Mouse (Mus musculus) midbrain, embryonic 16.5 days (tissue): ENCODE results near the gene Alpk3. TPM values are rescaled to one million over a fixed set of nuclear protein-coding genes. Genes with fewer than 3 reads are reported as not detected.

Source experiments
- ATAC-seq: fragments of 200-750 bp; cut with Nextera tagmentation; 2 replicates; pipeline ENCODE4 v1.8.0; 2017; ENCODE audit warnings: moderate TSS enrichment
- H3K27ac ChIP-seq: fragments of 300-500 bp; sonication (generic); 2 replicates; pipeline ENCODE4 v1.5.1; 2014; ENCODE audit warnings: mild to moderate bottlenecking, low read length, mixed read lengths
- H3K27me3 ChIP-seq: fragments of 300-500 bp; sonication (generic); 2 replicates; pipeline ENCODE4 v1.6.1; 2014; ENCODE audit warnings: low read depth, low read length, mixed read lengths; ENCODE audit not compliant: control insufficient read depth, insufficient read depth
- H3K36me3 ChIP-seq: fragments of 300-500 bp; sonication (generic); 2 replicates; pipeline ENCODE4 v1.6.1; 2014; ENCODE audit warnings: mild to moderate bottlenecking, low read length, moderate library complexity, mixed read lengths; ENCODE audit not compliant: control insufficient read depth, insufficient read depth
- H3K4me1 ChIP-seq: fragments of 300-500 bp; sonication (generic); 2 replicates; pipeline ENCODE4 v1.6.1; 2014; ENCODE audit warnings: mild to moderate bottlenecking, low read length, mixed read lengths; ENCODE audit not compliant: control insufficient read depth, insufficient read depth
- H3K4me2 ChIP-seq: fragments of 300-500 bp; sonication (generic); 2 replicates; pipeline ENCODE4 v1.6.1; 2014; ENCODE audit warnings: mild to moderate bottlenecking, low read length, mixed read lengths
- H3K4me3 ChIP-seq: fragments of 300-500 bp; sonication (generic); 2 replicates; pipeline ENCODE4 v1.5.1; 2014; ENCODE audit warnings: low read depth, mild to moderate bottlenecking, low read length, moderate library complexity, mixed read lengths
- H3K9ac ChIP-seq: fragments of 300-500 bp; sonication (generic); 2 replicates; pipeline ENCODE4 v1.6.1; 2014; ENCODE audit warnings: low read depth, low read length, mixed read lengths
- H3K9me3 ChIP-seq: fragments of 300-500 bp; sonication (generic); replicated peaks from 2 replicates; pipeline ENCODE4 v1.6.1; 2014; ENCODE audit warnings: mild to moderate bottlenecking, low read length, mixed read lengths; ENCODE audit not compliant: control insufficient read depth, poor library complexity, severe bottlenecking
- WGBS: fragments of 180-500 bp; shearing (Covaris S2); extraction: QIAGEN DNeasy Blood & Tissue Kit; methylation state at CpG from one replicate; pipeline ENCODE4 v1.1.7; 2014; 5-methylcytosine and 5-hydroxymethylcytosine counted together
- polyA plus RNA-seq: library from polyadenylated mRNA; unstranded; fragments of >200 nt; fragmentation: Nextera tagmentation; extraction: Ambion mirVana; gene quantifications from 2 replicates; pipeline ENCODE4 v1.2.1, GENCODE M21; 2015

Gene Alpk3
- polyA plus RNA-seq, 1 experiment from 2014 or later = 0.14 TPM

DNA sequence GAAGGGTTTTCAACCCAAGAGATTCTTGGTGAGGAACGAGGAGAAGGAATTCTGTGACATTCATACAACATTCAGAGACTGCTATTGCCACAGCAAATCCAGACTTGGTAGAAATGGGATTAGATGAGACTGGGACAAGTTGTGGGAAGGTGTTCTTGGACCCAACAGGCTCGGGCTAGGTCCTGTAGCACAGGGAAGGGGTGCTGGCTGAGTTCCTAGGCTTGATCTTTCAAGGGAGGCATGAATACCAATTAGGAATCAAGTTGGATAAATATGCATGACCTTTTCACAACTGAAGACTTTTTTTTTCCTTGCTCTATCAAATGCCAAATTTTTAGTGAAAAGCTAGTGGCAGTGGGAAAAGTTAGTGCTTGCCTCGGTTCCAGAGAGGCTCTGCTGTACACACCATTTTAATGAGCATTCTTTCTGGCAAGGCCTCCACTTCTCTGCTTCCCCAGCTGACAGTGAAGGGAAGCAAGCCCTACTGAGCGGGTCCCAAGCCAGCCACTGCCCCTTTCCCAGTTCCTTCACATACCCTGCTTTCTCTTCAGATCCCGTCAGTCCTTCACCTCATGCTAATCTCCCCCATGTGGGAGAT lies 14.3 kb upstream of the Alpk3 start:
- H3K4me3 ChIP-seq = no peak overlapping the region
- WGBS = 75% methylated on average over 5 of the region's 5 CpGs
- no peaks in the 10 kb centered on the region for H3K27me3 ChIP-seq
- no peaks in the 10 kb centered on the region for H3K9me3 ChIP-seq
- H3K36me3 ChIP-seq = peaks cover 39% of the 10 kb centered on the region
- ATAC-seq = peak; percentile 56; the same call in 1 of the 2 replicates
- no peak overlapping the region for H3K9ac ChIP-seq
- no peaks in the 10 kb centered on the region for H3K4me1 ChIP-seq
- H3K27ac ChIP-seq = peak overlapping the region; percentile 45; the same call in 1 of the 2 replicates
- no peak overlapping the region for H3K4me2 ChIP-seq

DNA sequence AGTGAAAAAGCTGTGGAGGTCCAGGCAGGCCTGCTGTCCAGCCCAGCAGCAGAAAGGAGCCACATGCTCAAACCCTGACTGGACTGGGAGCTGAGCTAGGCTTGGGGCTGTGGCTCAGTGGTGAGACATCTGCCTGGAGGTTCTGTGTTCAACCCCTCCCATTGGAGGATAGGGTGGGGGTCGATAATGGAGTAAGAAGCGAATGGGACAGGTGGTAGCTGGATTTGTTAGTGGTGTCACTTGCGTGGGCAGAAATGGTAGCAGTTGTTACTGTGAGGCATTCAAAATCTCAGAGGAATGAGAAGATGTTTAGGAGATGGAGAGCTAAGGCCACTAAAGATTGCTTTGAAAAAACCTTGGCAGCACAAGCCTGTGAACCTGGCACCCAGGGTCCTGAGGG lies 9.6 kb upstream of the Alpk3 start:
- H3K36me3 ChIP-seq = peaks cover 6% of the 10 kb centered on the region
- no peak overlapping the region for H3K27ac ChIP-seq
- H3K4me2 ChIP-seq = no peak overlapping the region
- H3K27me3 ChIP-seq = no peaks in the 10 kb centered on the region
- no peaks in the 10 kb centered on the region for H3K4me1 ChIP-seq
- H3K4me3 ChIP-seq = no peak overlapping the region
- no peaks in the 10 kb centered on the region for H3K9me3 ChIP-seq
- ATAC-seq = no peak
- H3K9ac ChIP-seq = no peak overlapping the region
- 90% methylated on average over 3 of the region's 3 CpGs for WGBS

DNA sequence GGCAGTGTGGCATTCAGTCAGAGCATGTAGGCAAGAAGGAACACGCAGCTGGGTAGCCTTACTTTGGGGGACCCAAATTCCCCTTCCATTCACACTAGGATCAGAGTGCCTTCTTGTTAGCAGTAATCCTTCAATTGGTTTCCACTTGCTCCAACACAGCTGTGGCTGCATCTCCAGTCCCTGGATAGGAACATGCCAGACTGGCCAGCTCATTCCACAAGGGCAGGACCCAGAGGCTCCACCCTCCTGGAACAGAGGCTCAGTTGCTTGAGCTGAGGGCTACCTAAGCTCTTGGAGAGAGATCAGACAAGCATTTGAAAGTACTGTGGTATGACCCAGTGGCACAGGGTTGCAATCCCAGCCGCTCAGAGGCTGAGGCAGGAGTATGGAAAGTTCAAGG lies 8.9 kb upstream of the Alpk3 start:
- no peak overlapping the region for H3K27ac ChIP-seq
- no peak overlapping the region for H3K4me3 ChIP-seq
- peaks cover 3% of the 10 kb centered on the region; the same call in 1 of the 2 replicates for H3K36me3 ChIP-seq
- no peak for ATAC-seq
- H3K4me1 ChIP-seq = no peaks in the 10 kb centered on the region
- no peaks in the 10 kb centered on the region for H3K9me3 ChIP-seq
- 72% methylated on average over 2 of the region's 2 CpGs for WGBS
- H3K9ac ChIP-seq = no peak overlapping the region
- H3K27me3 ChIP-seq = no peaks in the 10 kb centered on the region
- H3K4me2 ChIP-seq = no peak overlapping the region

DNA sequence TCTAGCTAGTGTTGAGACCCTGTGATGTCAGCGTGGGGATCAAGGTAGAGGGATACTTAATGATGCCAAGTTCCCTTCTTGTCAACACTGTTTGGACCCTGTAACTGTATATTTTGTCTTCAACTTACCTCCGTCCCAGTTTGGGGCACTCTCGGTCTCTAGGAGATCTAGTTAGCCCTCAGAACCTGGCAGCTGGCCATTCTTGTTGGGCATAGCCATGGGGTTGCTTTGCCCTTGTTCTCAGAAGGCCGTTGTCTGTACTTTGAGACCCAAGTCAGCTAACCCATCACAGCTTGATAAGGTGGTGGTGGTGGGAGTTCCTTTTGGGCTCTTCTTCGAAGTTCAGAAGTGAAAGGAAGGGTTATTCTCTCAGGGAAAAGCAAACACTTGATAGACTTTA lies 7.4 kb upstream of the Alpk3 start:
- ATAC-seq = no peak
- Histone ChIP-seq H3K27me3 (no peaks in the 10 kb centered on the region), H3K4me3 (no peak overlapping the region), H3K36me3 (no peaks in the 10 kb centered on the region), H3K4me2 (no peak overlapping the region), H3K27ac (no peak overlapping the region), H3K9me3 (no peaks in the 10 kb centered on the region), H3K4me1 (no peaks in the 10 kb centered on the region), H3K9ac (no peak overlapping the region)
- WGBS = 86% methylated on average over 5 of the region's 5 CpGs

DNA sequence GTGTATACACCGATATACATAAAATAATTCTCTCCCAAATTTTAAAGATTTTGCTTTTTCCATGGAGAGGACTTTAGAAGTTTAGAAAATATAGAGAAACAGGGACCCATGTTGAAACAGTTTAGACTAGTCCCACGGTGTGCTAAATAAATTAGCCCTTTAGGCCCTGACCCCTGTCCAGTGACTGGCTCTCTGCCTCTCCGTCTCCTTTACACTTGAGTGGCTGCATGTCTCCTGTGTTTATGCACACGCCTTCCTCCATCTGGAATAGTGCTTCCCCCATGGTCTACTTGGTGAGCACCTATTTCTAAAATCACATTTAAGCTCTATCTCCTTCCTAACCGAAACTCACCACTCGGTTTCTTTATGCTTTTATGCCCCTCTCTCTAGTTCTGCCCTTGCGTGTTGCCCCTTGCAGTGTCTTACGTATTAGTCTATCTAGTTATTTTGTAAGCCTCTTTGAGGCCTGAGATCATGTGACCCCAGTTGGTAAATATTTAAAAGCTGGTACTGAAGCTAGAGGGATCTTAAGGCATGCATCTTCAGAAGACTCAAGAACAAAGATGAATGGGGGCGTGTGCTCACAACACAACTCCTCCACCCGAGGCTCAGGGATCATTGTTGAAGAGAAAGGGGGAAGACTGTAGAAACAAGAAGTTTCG lies 1.6 kb upstream of the Alpk3 start:
- no peak overlapping the region for H3K4me3 ChIP-seq
- H3K9ac ChIP-seq = no peak overlapping the region
- H3K4me1 ChIP-seq = no peaks in the 10 kb centered on the region
- no peaks in the 10 kb centered on the region for H3K27me3 ChIP-seq
- H3K9me3 ChIP-seq = no peaks in the 10 kb centered on the region
- 85% methylated on average over 11 of the region's 11 CpGs for WGBS
- no peaks in the 10 kb centered on the region for H3K36me3 ChIP-seq
- no peak for ATAC-seq
- H3K4me2 ChIP-seq = no peak overlapping the region
- H3K27ac ChIP-seq = no peak overlapping the region

DNA sequence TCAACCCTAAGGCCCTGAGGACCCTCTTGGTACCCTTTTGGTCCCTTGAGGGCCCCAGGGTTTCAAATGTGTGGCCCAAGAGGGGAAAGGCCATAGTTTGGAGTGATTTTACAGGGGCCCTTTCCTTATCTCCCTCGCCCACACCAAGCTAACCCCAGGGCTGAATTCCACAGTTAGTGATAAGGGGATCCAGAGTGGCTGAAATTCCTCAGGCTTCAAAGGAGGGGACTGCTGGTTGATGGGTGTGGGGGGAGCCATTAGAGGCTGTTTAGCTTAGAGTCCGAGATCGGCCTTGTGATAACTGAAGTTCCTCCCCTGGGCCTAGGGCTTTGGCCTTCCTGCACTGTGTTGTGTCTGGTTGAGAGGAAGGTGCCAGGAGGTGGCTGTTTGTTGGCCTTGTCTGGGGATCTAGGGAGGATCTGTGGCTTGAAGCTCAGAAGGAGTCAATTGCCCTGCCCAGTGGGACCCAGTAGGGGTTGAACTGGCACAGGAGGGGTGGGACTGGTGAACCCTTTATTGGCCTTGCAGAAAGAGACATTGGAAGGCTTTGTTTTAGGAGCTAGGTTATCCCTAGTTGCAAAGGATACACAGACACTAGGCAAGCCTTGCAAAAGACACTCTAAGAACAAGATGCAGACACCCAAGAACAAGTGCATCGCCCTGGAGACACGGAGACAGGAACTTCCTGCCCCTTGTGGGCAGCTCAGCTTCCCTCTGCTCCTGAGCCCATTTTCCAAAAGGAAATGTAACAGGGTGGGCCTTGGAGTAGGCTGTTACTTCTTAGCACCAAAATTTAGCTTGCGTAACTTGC lies 706 bp downstream of the Alpk3 start:
- no peak for ATAC-seq
- 88% methylated on average over 6 of the region's 6 CpGs for WGBS
- Histone ChIP-seq H3K4me2 (no peak overlapping the region), H3K4me1 (no peaks in the 10 kb centered on the region), H3K36me3 (no peaks in the 10 kb centered on the region), H3K9me3 (no peaks in the 10 kb centered on the region), H3K27me3 (no peaks in the 10 kb centered on the region), H3K9ac (no peak overlapping the region), H3K27ac (no peak overlapping the region), H3K4me3 (no peak overlapping the region)

DNA sequence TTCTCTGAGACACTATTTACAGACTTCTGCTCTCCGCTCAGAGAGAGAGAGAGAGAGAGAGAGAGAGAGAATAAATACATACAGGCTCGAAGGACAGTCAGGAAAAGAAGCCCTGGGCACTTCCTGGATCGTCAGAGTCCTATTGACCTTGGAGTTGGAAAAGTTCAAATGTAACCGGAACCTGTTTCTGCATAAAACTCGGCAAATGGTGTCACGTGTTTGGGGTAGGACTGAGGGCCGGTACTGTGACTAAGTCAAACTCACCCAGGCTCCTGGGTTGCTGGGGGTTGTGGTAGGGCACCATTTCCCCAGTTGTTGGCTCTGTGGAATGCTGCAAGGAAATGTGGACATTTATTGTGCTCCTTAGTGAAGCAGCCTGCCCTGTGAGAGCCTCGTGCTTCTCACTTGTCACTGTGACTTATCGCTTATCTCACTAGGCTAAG lies 1.3 kb downstream of the Alpk3 start:
- no peak overlapping the region for H3K4me2 ChIP-seq
- no peak overlapping the region for H3K9ac ChIP-seq
- no peak overlapping the region for H3K4me3 ChIP-seq
- 81% methylated on average over 9 of the region's 9 CpGs for WGBS
- no peak overlapping the region for H3K27ac ChIP-seq
- H3K27me3 ChIP-seq = no peaks in the 10 kb centered on the region
- no peak for ATAC-seq
- no peaks in the 10 kb centered on the region for H3K9me3 ChIP-seq
- H3K4me1 ChIP-seq = no peaks in the 10 kb centered on the region
- H3K36me3 ChIP-seq = no peaks in the 10 kb centered on the region

DNA sequence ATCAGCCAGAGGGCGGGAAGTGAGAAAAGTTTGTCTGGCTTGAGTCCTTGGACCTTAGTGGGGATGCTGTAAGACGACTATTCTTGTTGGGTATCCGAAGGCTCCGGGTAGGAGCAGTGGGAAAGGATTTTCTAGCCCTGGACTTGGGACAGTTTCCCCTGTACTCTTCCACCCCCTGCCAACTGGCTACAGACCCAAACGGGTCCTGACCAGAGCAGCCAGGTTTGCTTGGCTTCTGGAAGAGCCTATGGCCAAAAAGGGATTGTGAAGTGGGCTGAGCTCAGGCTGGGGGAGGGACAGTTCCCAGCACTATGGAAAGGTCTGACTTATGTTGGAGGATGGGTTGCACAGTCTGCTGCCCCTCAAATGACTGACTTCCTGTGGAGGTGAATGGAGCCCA lies 2.0 kb downstream of the Alpk3 start:
- Histone ChIP-seq H3K27me3 (no peaks in the 10 kb centered on the region), H3K4me3 (no peak overlapping the region), H3K9me3 (no peaks in the 10 kb centered on the region), H3K9ac (no peak overlapping the region), H3K36me3 (no peaks in the 10 kb centered on the region), H3K4me1 (no peaks in the 10 kb centered on the region), H3K4me2 (no peak overlapping the region), H3K27ac (no peak overlapping the region)
- no peak for ATAC-seq
- 77% methylated on average over 5 of the region's 5 CpGs for WGBS

DNA sequence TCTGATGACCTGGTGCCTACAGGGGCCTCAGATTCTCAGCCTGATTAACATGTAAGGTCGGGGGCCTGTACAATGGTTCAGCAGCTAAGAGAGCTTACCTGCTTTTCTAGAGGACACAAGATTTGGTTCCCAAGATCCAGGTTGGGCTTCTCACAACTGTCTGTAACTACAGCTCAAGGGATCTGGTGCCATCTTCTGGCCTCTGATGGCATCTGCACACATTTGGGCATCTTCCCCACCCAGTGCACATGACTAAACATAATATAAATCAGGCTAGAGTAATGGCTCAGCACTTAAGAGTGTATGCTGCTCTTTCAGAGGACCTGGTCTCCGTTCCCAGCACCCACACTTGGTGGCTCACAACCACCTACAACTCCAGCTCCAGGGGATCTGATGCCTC lies 3.5 kb downstream of the Alpk3 start:
- WGBS = 80% methylated on average over 2 of the region's 2 CpGs
- H3K36me3 ChIP-seq = no peaks in the 10 kb centered on the region
- ATAC-seq = no peak
- H3K4me1 ChIP-seq = no peaks in the 10 kb centered on the region
- no peak overlapping the region for H3K9ac ChIP-seq
- no peak overlapping the region for H3K4me2 ChIP-seq
- no peak overlapping the region for H3K4me3 ChIP-seq
- H3K27ac ChIP-seq = no peak overlapping the region
- H3K9me3 ChIP-seq = no peaks in the 10 kb centered on the region
- no peaks in the 10 kb centered on the region for H3K27me3 ChIP-seq
